Mouse (Mus musculus): ENCODE results near the gene Slc1a7.

DNA sequence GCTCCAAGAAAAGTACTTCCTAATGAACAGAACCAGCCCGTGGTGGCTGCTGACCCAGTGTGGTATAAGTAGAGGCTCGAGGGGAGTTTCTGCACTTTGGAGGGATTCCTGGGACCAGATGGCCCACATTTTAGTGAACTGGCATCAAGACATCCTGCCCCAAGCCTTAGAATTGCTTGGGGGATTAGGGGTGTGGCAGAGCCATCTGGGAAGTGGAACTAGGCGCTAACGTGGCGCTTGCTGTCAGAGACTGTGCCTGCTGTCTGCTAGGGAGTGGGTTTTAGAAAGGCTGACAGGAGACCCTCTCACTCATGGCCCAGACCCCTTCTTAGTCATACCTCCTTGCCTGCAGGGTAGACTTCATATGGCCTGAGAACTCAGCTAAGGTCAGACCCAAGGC lies 17.7 kb downstream of the Slc1a7 start:
- TF ChIP-seq POLR2A (IDR thresholded peaks at IDR 0.05; ENCODE audit: insufficient read depth, low read depth, low read length) (no peak), CTCF (IDR thresholded peaks at IDR 0.05; ENCODE audit: insufficient read depth, low read depth, low read length) (no peak)

Data from olfactory bulb, adult 2 months (tissue).